Mouse (Mus musculus) limb, embryonic 15.5 days (tissue): Measurements from ENCODE around the gene Vstm5. TPM values are rescaled to one million over a fixed set of nuclear protein-coding genes. Genes with fewer than 3 reads are reported as not detected.

Experiments
- ATAC-seq: fragments of 200-750 bp; cut with Nextera tagmentation; 2 replicates; pipeline ENCODE4 v1.8.0; 2017; ENCODE audit warnings: low read depth, moderate TSS enrichment; ENCODE audit not compliant: insufficient number of reproducible peaks, low FRiP score, low TSS enrichment
- H3K27ac ChIP-seq: fragments of 300-500 bp; sonication (generic); 2 replicates; pipeline ENCODE4 v1.5.1; 2015; ENCODE audit warnings: moderate library complexity, mild to moderate bottlenecking, inconsistent platforms
- H3K27me3 ChIP-seq: fragments of 300-500 bp; sonication (generic); 2 replicates; pipeline ENCODE4 v1.6.1; 2015; ENCODE audit warnings: inconsistent platforms
- H3K36me3 ChIP-seq: fragments of 300-500 bp; sonication (generic); 2 replicates; pipeline ENCODE4 v1.6.1; 2015; ENCODE audit warnings: inconsistent platforms
- H3K4me1 ChIP-seq: fragments of 300-500 bp; sonication (generic); 2 replicates; pipeline ENCODE4 v1.6.1; 2015; ENCODE audit warnings: inconsistent platforms
- H3K4me2 ChIP-seq: fragments of 300-500 bp; sonication (generic); 2 replicates; pipeline ENCODE4 v1.6.1; 2015; ENCODE audit warnings: mild to moderate bottlenecking, inconsistent platforms
- H3K4me3 ChIP-seq: fragments of 300-500 bp; sonication (generic); 2 replicates; pipeline ENCODE4 v1.5.1; 2015; ENCODE audit warnings: mild to moderate bottlenecking, inconsistent platforms
- H3K9ac ChIP-seq: fragments of 300-500 bp; sonication (generic); 2 replicates; pipeline ENCODE4 v1.6.1; 2015; ENCODE audit warnings: inconsistent platforms
- H3K9me3 ChIP-seq: fragments of 300-500 bp; sonication (generic); 2 replicates; pipeline ENCODE4 v1.6.1; 2016; ENCODE audit warnings: inconsistent platforms
- WGBS: fragments of 180-500 bp; shearing (Covaris S2); methylation state at CpG from one replicate; pipeline ENCODE4 v1.1.7; 2015; 5-methylcytosine and 5-hydroxymethylcytosine counted together
- polyA plus RNA-seq: library from polyadenylated mRNA; unstranded; fragments of >200 nt; fragmentation: Nextera tagmentation; extraction: Ambion mirVana; gene quantifications from 2 replicates; pipeline ENCODE4 v1.2.1, GENCODE M21; 2015

Vstm5 gene
- polyA plus RNA-seq, 1 experiment from 2014 or later, result 10.7 TPM

DNA sequence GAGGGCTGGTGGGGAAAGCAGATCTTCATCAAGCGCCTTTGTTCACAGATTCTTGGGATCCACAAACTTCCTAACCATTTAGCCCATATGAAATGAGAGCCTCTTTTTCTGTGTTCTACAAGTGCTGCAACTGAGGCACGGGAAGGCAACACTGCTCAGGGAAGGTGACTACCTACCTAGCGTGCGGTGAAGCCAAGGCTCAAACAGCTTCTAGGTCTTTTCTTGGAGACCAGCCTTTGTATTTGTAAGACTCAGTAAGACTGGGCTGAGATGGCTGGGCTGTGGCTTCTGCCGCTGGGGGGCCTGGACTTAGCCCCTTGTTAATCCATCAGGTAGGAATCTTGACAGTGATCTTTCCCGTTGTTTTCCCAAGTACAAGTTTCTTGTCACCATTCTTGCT, 1.2 kb downstream of the Vstm5 start:
- H3K9me3 ChIP-seq, result no peaks in the 10 kb centered on the region
- no peak overlapping the region for H3K4me2 ChIP-seq
- no peak overlapping the region for H3K4me3 ChIP-seq
- H3K36me3 ChIP-seq, result no peaks in the 10 kb centered on the region
- H3K4me1 ChIP-seq, result peaks cover 15% of the 10 kb centered on the region
- ATAC-seq, result no peak
- WGBS, result 90% methylated on average over 6 of the region's 6 CpGs
- no peak overlapping the region for H3K27ac ChIP-seq
- no peak overlapping the region for H3K9ac ChIP-seq
- no peaks in the 10 kb centered on the region for H3K27me3 ChIP-seq

DNA sequence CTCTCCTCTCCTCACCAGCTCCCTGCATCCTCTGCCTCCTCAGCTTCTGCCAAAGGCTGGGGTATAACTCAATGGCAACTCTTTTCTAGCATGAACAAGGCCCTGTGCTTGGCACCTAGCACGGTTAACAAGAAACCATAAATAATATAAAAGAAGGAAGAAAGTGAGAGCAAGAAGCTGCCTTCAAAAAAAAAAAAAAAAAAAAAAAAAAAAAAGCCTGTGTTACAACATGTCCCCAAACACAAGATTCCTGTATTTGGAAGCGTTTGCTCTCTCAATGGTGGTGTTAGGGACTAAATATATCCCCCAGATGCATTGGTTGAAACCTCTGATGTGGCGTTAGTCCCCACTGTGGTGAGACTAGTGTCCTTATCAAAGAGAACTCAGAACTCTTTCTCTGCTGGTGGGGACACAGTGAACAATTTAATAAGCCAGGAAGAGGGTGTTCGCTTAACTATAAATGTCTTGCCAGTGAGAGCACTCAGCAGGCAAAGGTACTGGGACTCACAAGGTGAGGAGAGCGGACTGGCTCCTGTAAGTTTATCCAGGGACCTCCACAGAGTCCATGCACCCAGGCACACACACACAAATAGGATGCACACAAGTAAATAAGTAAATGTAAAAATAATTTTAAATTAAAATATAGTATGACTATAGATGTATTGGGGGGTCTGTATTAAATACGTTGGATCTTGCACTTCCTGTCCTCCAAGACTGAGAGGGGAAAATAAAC, 2.2 kb downstream of the Vstm5 start:
- ATAC-seq, result no peak

DNA sequence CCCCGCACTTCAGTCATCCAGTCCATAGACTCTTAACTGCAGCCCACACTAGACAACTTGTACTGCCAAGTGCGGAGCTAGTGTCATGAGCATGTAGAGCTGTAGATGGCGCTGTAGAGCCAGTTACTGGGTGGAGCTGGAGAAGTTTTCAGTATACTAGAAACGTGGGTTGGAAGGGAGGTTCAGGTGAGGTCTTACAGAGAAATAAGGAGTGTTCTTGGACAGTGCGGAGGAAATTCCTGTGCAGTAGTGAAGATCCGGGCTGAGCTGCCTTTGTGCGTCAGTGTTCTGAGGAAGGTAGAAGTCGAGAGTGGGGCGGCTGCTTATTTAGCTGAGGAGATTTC, 2.7 kb downstream of the Vstm5 start:
- no peak overlapping the region for H3K4me2 ChIP-seq
- H3K36me3 ChIP-seq, result no peaks in the 10 kb centered on the region
- no peak overlapping the region for H3K9ac ChIP-seq
- 44% methylated on average over 9 of the region's 9 CpGs for WGBS
- H3K4me1 ChIP-seq, result peaks cover 15% of the 10 kb centered on the region
- no peak overlapping the region for H3K27ac ChIP-seq
- ATAC-seq, result no peak
- H3K9me3 ChIP-seq, result no peaks in the 10 kb centered on the region
- H3K4me3 ChIP-seq, result no peak overlapping the region
- H3K27me3 ChIP-seq, result no peaks in the 10 kb centered on the region

More for the DNA sequence above, 2.2 kb downstream of the Vstm5 start:
- peaks cover 15% of the 10 kb centered on the region for H3K4me1 ChIP-seq
- no peaks in the 10 kb centered on the region for H3K9me3 ChIP-seq
- no peak overlapping the region for H3K4me2 ChIP-seq
- 59% methylated on average over 6 of the region's 6 CpGs for WGBS
- H3K36me3 ChIP-seq, result no peaks in the 10 kb centered on the region
- no peak overlapping the region for H3K4me3 ChIP-seq
- no peak overlapping the region for H3K9ac ChIP-seq
- H3K27me3 ChIP-seq, result no peaks in the 10 kb centered on the region
- no peak overlapping the region for H3K27ac ChIP-seq

DNA sequence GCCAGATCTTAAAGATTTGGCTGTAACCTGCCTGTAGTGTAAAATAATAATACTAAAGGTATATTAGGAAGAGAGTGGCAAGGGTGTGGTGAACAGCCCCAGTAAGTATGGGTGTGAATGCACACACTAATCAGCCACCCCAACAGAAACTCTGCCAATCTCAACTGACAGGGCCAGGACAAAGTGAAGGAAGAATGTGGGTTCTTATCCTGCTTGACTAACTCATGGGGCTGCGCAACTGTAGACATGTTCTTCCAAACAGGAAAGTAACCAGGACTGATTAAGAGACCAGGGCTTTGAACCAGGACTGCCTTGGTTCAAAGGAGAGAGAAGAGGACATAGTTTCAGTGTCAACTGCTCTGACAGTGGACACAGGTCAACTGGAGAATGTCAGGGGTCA, 3.3 kb downstream of the Vstm5 start:
- peaks cover 15% of the 10 kb centered on the region for H3K4me1 ChIP-seq
- H3K9me3 ChIP-seq, result no peaks in the 10 kb centered on the region
- no peaks in the 10 kb centered on the region for H3K27me3 ChIP-seq
- H3K27ac ChIP-seq, result no peak overlapping the region
- ATAC-seq, result no peak
- no peaks in the 10 kb centered on the region for H3K36me3 ChIP-seq
- no peak overlapping the region for H3K4me2 ChIP-seq
- H3K9ac ChIP-seq, result no peak overlapping the region
- WGBS, result 90% methylated on average over 1 of the region's 1 CpGs
- H3K4me3 ChIP-seq, result no peak overlapping the region

DNA sequence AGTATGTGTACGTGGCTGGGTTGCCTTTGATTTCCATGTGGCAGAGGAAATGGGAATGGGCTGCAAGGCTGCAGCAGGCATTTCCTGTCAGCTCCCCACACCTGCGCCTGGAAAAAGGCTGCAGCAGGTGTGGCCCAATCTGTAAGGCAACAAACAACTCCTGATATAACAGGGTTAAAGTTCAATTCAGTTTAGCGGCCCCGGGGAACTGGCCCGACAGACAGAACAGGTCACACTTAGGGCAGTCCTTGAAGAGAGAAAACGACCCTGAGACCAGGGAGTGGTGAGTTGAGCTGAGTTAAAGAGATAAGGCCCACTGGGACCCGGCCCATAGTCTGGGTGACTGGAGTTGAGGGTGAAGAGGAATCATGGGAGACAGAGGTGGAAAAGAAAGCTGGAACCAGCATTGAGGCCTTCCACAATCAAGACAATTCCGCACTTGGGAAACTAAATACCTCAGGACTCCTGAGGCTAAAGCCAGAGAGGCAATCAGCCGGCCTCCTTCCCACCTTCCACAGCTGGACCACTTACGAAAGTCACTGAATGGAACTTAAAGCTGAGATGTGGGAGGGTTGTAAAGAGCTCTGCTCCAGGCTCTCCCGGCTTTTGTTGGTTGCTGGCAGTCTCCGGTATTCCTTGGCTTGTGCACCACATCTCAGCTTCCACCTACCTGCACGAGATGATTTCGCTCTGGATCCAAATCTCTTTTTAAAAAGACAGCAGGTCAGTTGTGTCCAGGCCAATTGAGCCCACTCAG, 6.7 kb downstream of the Vstm5 start:
- no peak for ATAC-seq
- Histone ChIP-seq H3K9me3 (no peaks in the 10 kb centered on the region), H3K4me3 (no peak overlapping the region), H3K27me3 (no peaks in the 10 kb centered on the region), H3K4me2 (no peak overlapping the region), H3K9ac (no peak overlapping the region), H3K36me3 (no peaks in the 10 kb centered on the region), H3K4me1 (no peaks in the 10 kb centered on the region), H3K27ac (no peak overlapping the region)
- 50% methylated on average over 14 of the region's 14 CpGs for WGBS

DNA sequence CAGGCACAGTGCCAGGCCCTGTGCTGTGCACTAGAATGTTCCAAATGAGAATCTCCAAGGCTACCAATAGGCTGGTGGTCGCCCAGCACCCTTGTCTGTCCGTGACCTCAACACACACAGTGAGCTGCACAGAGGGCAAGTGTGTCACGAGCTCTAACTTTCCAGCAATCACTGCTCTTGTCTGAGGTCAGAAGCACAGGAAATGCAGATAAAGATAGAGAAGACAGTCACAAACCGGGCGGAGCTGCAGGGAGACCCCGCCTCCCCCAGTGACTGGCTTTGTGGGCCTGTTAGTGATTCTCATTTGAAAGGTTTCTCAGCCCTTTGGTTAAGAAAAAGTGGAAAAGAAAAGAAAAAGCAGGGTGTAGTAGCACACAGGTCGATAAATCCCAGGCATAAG, 11.5 kb downstream of the Vstm5 start:
- H3K27me3 ChIP-seq, result no peaks in the 10 kb centered on the region
- WGBS, result 74% methylated on average over 7 of the region's 7 CpGs

DNA sequence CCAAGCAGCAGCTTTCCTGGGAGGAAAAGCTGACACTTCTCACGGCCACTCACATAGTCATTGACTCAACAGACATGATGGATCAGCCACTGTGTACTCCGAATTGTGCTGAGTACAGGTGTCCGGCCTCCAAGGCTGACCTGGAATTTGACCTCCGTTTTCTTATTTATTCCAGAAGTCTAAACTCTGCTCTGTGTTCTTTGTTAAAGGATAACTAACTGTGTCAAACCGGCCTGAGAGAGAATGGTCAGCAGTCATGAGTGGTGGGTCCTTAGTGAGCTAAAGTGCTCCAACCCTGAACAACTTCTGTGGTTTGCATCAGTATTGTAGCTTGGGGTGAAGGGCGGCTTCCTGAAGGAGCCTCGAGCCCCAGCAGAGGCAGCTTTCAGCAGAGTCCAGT, 13.4 kb downstream of the Vstm5 start:
- no peaks in the 10 kb centered on the region for H3K27me3 ChIP-seq
- H3K36me3 ChIP-seq, result no peaks in the 10 kb centered on the region
- no peak overlapping the region for H3K4me3 ChIP-seq
- WGBS, result 80% methylated on average over 7 of the region's 7 CpGs
- no peaks in the 10 kb centered on the region for H3K4me1 ChIP-seq
- no peak overlapping the region for H3K27ac ChIP-seq
- no peak for ATAC-seq
- no peak overlapping the region for H3K4me2 ChIP-seq
- no peak overlapping the region for H3K9ac ChIP-seq
- H3K9me3 ChIP-seq, result no peaks in the 10 kb centered on the region

More for the DNA sequence above, 11.5 kb downstream of the Vstm5 start:
- H3K9me3 ChIP-seq, result no peaks in the 10 kb centered on the region
- H3K4me1 ChIP-seq, result no peaks in the 10 kb centered on the region
- ATAC-seq, result no peak
- H3K36me3 ChIP-seq, result no peaks in the 10 kb centered on the region
- H3K4me2 ChIP-seq, result no peak overlapping the region
- no peak overlapping the region for H3K27ac ChIP-seq
- no peak overlapping the region for H3K9ac ChIP-seq
- no peak overlapping the region for H3K4me3 ChIP-seq

DNA sequence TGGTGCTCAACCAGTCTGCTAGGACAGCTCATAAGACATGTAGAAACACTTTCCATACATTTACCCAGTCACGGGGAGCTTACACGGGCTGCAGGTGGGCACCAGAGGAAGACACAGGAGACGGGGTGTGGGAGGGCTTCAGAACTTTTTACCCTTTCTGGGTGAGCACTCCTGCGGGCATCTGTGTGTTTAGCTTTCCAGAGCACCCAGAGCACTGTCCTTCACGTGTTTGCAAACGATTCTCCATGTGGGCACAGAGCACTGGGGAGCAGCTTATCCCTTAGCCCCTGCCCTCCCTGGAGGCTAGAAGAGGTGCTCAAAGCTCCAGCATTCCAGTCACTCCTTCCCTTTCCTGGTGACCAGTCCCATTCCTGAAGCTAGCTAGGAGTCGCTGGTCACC, 15.7 kb downstream of the Vstm5 start:
- no peak for ATAC-seq
- Histone ChIP-seq H3K27ac (no peak overlapping the region), H3K4me1 (no peaks in the 10 kb centered on the region), H3K9ac (no peak overlapping the region), H3K27me3 (no peaks in the 10 kb centered on the region), H3K4me3 (no peak overlapping the region), H3K9me3 (no peaks in the 10 kb centered on the region), H3K36me3 (no peaks in the 10 kb centered on the region), H3K4me2 (no peak overlapping the region)
- WGBS, result 83% methylated on average over 7 of the region's 7 CpGs

DNA sequence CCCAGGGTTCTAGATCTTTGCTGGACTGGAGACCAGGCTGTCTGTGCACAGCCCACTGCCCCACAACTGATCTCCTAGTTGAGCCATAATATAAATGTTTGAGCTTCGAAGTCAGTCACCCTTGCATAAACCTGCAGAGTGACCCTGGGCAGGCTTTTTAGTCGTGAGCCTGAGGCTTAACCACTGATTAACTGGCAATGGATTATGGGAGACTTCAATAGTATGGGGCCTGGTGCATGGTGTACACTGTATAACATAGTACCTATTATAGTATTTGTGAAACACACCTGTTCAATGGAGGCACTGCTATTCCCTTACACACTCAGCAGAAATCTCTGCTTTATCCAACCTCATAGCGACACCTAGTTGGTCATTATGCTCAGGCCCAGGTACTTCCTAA, 17.4 kb downstream of the Vstm5 start:
- H3K4me1 ChIP-seq, result no peaks in the 10 kb centered on the region
- no peaks in the 10 kb centered on the region for H3K9me3 ChIP-seq
- H3K27me3 ChIP-seq, result no peaks in the 10 kb centered on the region
- no peak overlapping the region for H3K9ac ChIP-seq
- ATAC-seq, result no peak
- H3K36me3 ChIP-seq, result peaks cover 10% of the 10 kb centered on the region; the same call in 1 of the 2 replicates
- H3K27ac ChIP-seq, result no peak overlapping the region
- WGBS, result 74% methylated on average over 3 of the region's 3 CpGs
- H3K4me3 ChIP-seq, result no peak overlapping the region
- H3K4me2 ChIP-seq, result no peak overlapping the region

DNA sequence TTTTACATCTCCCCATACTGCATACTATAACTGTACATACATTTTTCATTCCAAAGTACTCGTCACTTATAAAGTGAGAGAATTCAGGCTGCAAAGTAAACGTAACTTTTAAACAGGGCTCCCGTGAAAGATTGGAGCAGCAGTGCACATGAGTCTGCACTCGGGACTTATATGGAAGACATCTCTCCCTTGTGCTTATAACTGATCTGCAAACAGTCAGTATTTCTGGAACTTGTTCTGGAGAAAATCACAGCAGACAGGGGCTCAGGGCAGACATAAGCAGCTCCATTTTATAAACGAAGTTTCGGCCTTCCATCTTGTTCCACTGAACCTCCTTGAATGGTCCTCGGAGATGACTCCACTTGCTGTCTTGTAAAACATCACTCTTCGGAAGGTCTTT, 23.1 kb downstream of the Vstm5 start:
- ATAC-seq, result no peak
- 95% methylated on average over 8 of the region's 8 CpGs for WGBS
- H3K36me3 ChIP-seq, result peaks cover 64% of the 10 kb centered on the region

DNA sequence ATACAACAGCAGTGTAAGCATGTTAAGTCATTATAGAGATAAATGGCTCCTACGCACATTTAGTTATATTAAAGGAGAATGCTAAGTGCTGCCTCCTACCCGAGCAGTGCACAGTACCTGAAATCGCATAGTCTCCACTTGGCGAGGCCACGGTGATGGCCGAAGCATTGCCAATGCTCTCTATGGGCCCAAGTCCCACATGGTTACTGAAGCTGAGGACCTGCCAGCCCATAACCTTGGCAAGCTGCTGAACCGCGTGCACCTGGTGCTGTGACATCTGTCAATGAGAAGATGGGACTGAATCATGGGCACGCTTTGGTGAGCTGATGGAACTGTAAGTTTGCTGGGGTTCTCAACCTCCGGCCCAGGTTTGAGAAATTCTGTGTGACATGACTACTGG, 24.6 kb downstream of the Vstm5 start:
- 96% methylated on average over 10 of the region's 10 CpGs for WGBS
- H3K4me1 ChIP-seq, result no peaks in the 10 kb centered on the region
- H3K36me3 ChIP-seq, result peaks cover 78% of the 10 kb centered on the region
- no peaks in the 10 kb centered on the region for H3K27me3 ChIP-seq
- no peak overlapping the region for H3K9ac ChIP-seq
- no peak overlapping the region for H3K4me2 ChIP-seq
- no peak overlapping the region for H3K4me3 ChIP-seq
- no peak for ATAC-seq
- no peak overlapping the region for H3K27ac ChIP-seq
- no peaks in the 10 kb centered on the region for H3K9me3 ChIP-seq

More for the DNA sequence above, 23.1 kb downstream of the Vstm5 start:
- no peak overlapping the region for H3K27ac ChIP-seq
- no peak overlapping the region for H3K4me2 ChIP-seq
- H3K9ac ChIP-seq, result no peak overlapping the region
- H3K4me3 ChIP-seq, result no peak overlapping the region
- no peaks in the 10 kb centered on the region for H3K9me3 ChIP-seq
- no peaks in the 10 kb centered on the region for H3K27me3 ChIP-seq
- no peaks in the 10 kb centered on the region for H3K4me1 ChIP-seq

DNA sequence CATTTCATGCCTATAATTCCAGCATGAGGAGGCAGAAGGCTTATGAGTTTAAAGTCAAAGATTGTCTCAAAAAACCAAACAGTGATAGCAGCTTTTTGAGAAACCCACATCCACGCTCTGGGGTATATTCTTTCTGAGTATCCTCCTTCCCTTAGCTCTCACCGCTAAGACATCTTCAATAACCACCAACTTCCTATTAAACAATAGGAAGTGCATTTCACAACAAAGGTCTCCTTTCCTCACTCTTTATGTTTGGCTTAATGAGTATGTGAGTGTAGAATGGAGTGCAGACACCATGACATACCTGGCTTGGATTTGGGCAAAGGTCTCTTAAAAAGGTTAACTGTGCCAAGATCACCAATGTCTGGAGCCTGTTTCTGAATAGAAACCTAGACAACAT, 35.1 kb downstream of the Vstm5 start:
- Histone ChIP-seq H3K4me3 (no peak overlapping the region), H3K9ac (no peak overlapping the region), H3K36me3 (peaks cover 82% of the 10 kb centered on the region), H3K27ac (no peak overlapping the region), H3K4me1 (peaks cover 14% of the 10 kb centered on the region; the same call in 1 of the 2 replicates), H3K9me3 (no peaks in the 10 kb centered on the region), H3K27me3 (no peaks in the 10 kb centered on the region), H3K4me2 (no peak overlapping the region)
- ATAC-seq, result no peak
- WGBS, result 93% methylated on average over 2 of the region's 2 CpGs
